Mouse (Mus musculus): ENCODE data around the gene Olfr1095.

The Olfr1095 gene

DNA sequence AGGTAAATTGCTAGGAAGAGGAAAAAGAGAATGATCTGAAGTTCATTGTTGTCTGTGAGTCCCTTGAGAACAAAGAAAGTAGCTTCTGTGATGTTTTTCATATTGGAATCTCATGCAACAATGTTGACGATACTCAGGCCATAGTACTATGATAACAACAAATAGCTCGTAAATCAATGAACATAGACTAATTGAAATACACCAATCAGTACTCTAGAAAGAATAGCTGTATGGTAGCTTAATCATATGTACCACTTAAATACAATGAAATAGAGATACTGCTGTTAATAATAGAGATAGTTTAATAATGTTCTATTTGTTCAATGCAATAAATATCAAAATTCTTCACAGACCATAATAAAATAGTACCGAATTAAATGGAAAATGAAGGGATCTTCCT, at the start of gene Olfr1095:
Gene Olfr1095, minus strand, starts transcription at position 101 of the 400 bp plus-strand sequence.
- no peak for DNase-seq

GRCm38 (mm10) chr2:86892116-86892515, 40.6 kb upstream of the Olfr1095 start, which contains the start of gene Olfr1097:
TSS of gene Olfr1097 (minus strand) at chr2:86892216.
- no peak for DNase-seq

DNA sequence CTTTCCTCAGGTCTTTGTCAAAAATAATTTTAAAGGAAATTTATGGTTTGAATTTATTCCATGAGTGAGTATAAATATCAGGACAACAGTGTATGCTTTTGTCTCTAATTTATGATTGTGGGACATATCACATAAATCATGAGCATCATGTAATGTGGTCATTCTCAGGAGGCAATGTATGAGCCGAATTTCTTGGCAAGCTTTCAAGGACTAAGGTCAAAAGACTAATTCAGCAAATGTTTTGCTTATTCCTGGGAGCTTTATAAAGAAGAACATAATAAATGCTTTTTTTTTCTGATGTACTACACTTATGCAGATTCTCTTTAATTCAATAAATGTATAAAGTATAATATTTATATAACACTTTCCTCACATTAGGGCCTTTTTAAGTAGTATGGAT, 23.2 kb upstream of the Olfr1095 start, which contains the start of gene Gm13723:
Gene Gm13723, minus strand, starts transcription at position 101 of the 400 bp plus-strand sequence.
- DNase-seq = no peak

DNA sequence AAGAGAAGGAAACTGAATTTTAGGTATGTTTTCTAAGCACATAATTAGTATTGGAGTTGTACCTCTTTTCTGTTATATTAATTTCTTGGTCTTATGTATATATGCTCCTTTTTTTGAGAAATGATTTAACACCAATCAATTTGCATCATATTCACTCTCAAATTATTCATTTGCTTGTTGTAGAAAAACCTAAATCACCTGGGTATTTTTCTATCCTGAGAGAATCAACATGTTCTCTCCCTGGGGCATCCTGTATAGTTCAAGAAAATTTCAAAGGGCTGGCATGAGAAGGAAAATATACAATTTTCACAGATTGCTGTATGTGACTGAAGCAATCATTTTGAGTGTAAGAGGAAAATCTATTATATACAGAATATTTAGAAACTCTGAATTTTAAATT, 27.1 kb downstream of the Olfr1095 start, which contains the start of gene Olfr1094:
Gene Olfr1094, plus strand, starts transcription at position 301 of the 400 bp plus-strand sequence.
- no peak for DNase-seq

GRCm38 (mm10) chr2:86809918-86810317, 41.6 kb downstream of the Olfr1095 start, which contains the start of gene Olfr141:
TSS of gene Olfr141 (minus strand) at chr2:86810018.
- no peak for DNase-seq
